Mouse (Mus musculus): ENCODE results near the gene Frmd4a. TPM values are rescaled to one million over a fixed set of nuclear protein-coding genes. Genes with fewer than 3 reads are reported as not detected.

Gene Frmd4a
- polyA plus RNA-seq, 1 experiment = 4.2 TPM

GRCm38 (mm10) chr2:4550017-4550763 is 532.7 kb downstream of the Frmd4a start:
- no peak for TF ChIP-seq CTCF (IDR thresholded peaks at IDR 0.05; ENCODE audit: extremely low read depth, insufficient read length, insufficient replicate concordance, low read depth, low read length)
- no peak for TF ChIP-seq POLR2A (IDR thresholded peaks at IDR 0.05; ENCODE audit: low read depth, low read length)
- Histone ChIP-seq H3K27ac (ENCODE audit: insufficient read depth, low read depth, low read length) (no peak overlapping the region), H3K36me3 (ENCODE audit: control insufficient read depth, insufficient read depth, low read length) (no peaks in the 10 kb centered on the region), H3K4me1 (ENCODE audit: control insufficient read depth, insufficient read depth, insufficient read length, low read length) (peaks cover 4% of the 10 kb centered on the region; the same call in 1 of the 2 replicates), H3K4me3 (ENCODE audit: low read depth, low read length) (no peak overlapping the region), H3K27me3 (ENCODE audit: control insufficient read depth, insufficient read depth, low read length) (no peaks in the 10 kb centered on the region)
- 84% methylated on average over 10 of the region's 10 CpGs for WGBS

DNA sequence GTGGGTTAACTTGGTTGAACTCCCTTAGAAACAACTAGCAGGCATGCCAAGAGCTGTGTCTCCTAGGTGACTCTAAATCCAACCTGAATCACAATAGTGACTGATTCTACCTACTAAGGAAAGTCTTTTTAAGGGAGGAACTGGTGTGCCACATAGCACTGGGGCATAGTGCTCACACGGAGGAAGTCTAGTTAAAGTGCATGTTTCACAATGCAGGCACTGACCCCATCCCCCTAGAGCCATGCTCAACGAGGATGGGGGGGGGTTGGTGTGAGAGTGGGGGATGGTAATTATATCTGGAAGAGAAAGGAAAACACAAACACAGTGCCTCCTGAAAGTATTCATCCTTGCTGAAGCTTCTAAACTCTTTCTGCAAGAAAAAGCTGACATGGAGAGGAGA is 533.9 kb downstream of the Frmd4a start:
- no peaks in the 10 kb centered on the region for H3K36me3 ChIP-seq (ENCODE audit: control insufficient read depth, insufficient read depth, low read length)
- no peak overlapping the region for H3K27ac ChIP-seq (ENCODE audit: insufficient read depth, low read depth, low read length)
- WGBS = 51% methylated on average over 2 of the region's 2 CpGs
- H3K4me1 ChIP-seq (ENCODE audit: control insufficient read depth, insufficient read depth, insufficient read length, low read length) = peaks cover 4% of the 10 kb centered on the region; the same call in 1 of the 2 replicates
- TF ChIP-seq CTCF (IDR thresholded peaks at IDR 0.05; ENCODE audit: extremely low read depth, insufficient read length, insufficient replicate concordance, low read depth, low read length) = no peak
- H3K27me3 ChIP-seq (ENCODE audit: control insufficient read depth, insufficient read depth, low read length) = no peaks in the 10 kb centered on the region
- no peak overlapping the region for H3K4me3 ChIP-seq (ENCODE audit: low read depth, low read length)

- Histone ChIP-seq H3K27me3 (ENCODE audit: control insufficient read depth, insufficient read depth, low read length) (no peaks in the 10 kb centered on the region), H3K4me3 (ENCODE audit: low read depth, low read length) (no peak overlapping the region), H3K27ac (ENCODE audit: insufficient read depth, low read depth, low read length) (no peak overlapping the region), H3K4me1 (ENCODE audit: control insufficient read depth, insufficient read depth, insufficient read length, low read length) (peaks cover under 1% of the 10 kb centered on the region; the same call in 1 of the 2 replicates), H3K36me3 (ENCODE audit: control insufficient read depth, insufficient read depth, low read length) (no peaks in the 10 kb centered on the region)
- WGBS = 92% methylated on average over 2 of the region's 2 CpGs
- TF ChIP-seq POLR2A (IDR thresholded peaks at IDR 0.05; ENCODE audit: low read depth, low read length) (no peak), CTCF (IDR thresholded peaks at IDR 0.05; ENCODE audit: extremely low read depth, insufficient read length, insufficient replicate concordance, low read depth, low read length) (no peak)
Observed at GRCm38 (mm10) chr2:4551866-4552265, 534.3 kb downstream of the Frmd4a start.

DNA sequence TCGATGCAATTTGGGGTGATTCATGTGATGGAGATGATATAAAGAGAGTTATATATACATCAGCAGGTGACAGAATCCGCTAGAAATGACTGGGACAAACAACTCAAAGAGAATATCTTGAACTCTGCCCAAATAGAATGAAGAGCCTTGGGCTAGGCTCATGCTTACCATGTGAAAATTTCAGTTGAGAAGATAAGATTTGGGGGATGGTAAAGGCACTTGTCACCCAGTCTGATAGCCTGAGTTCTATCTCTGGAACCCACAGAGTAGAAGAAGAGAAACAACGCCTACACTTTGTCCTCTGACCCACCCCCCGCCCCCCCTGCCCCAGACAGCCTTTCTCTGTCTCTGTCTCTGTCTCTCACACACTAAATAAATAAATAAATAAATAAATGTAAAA is 535.0 kb downstream of the Frmd4a start:
- Histone ChIP-seq H3K27ac (ENCODE audit: insufficient read depth, low read depth, low read length) (no peak overlapping the region), H3K4me3 (ENCODE audit: low read depth, low read length) (no peak overlapping the region), H3K4me1 (ENCODE audit: control insufficient read depth, insufficient read depth, insufficient read length, low read length) (no peaks in the 10 kb centered on the region), H3K27me3 (ENCODE audit: control insufficient read depth, insufficient read depth, low read length) (no peaks in the 10 kb centered on the region), H3K36me3 (ENCODE audit: control insufficient read depth, insufficient read depth, low read length) (no peaks in the 10 kb centered on the region)
- TF ChIP-seq CTCF (IDR thresholded peaks at IDR 0.05; ENCODE audit: extremely low read depth, insufficient read length, insufficient replicate concordance, low read depth, low read length) (no peak), POLR2A (IDR thresholded peaks at IDR 0.05; ENCODE audit: low read depth, low read length) (no peak)
- 87% methylated on average over 4 of the region's 4 CpGs for whole genome bisulfite sequencing

GRCm38 (mm10) chr2:4555221-4555631 is 537.7 kb downstream of the Frmd4a start:
- H3K27ac ChIP-seq (ENCODE audit: insufficient read depth, low read depth, low read length) = no peak overlapping the region
- no peak overlapping the region for H3K4me3 ChIP-seq (ENCODE audit: low read depth, low read length)
- no peaks in the 10 kb centered on the region for H3K36me3 ChIP-seq (ENCODE audit: control insufficient read depth, insufficient read depth, low read length)
- H3K4me1 ChIP-seq (ENCODE audit: control insufficient read depth, insufficient read depth, insufficient read length, low read length) = peaks cover 7% of the 10 kb centered on the region; the same call in 1 of the 2 replicates
- H3K27me3 ChIP-seq (ENCODE audit: control insufficient read depth, insufficient read depth, low read length) = no peaks in the 10 kb centered on the region
- TF ChIP-seq CTCF (IDR thresholded peaks at IDR 0.05; ENCODE audit: extremely low read depth, insufficient read length, insufficient replicate concordance, low read depth, low read length) = no peak
- TF ChIP-seq POLR2A (IDR thresholded peaks at IDR 0.05; ENCODE audit: low read depth, low read length) = no peak
- 62% methylated on average over 7 of the region's 7 CpGs for WGBS

DNA sequence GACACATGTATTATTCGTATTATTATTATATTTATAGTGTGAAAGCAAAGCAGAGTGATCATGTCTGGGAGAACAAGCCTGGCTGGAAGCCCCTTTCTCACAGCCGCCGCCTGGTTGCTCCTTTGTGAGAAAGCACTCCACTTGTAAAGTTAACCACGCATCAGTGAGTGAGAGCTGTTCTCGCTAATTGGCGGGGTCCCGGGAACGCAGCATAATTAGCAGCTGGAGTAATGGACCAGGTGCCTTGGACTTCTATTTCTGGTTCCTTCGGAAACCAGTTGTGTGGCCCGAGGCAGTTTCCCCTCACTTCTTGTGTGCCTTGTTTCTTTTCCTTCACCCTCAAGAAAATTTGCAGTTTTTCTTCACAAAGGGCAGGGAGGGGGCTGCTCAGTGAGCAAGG is 538.7 kb downstream of the Frmd4a start:
- 82% methylated on average over 10 of the region's 10 CpGs for WGBS
- no peak overlapping the region for H3K4me3 ChIP-seq (ENCODE audit: low read depth, low read length)
- H3K36me3 ChIP-seq (ENCODE audit: control insufficient read depth, insufficient read depth, low read length) = no peaks in the 10 kb centered on the region
- no peak overlapping the region for H3K27ac ChIP-seq (ENCODE audit: insufficient read depth, low read depth, low read length)
- peaks cover 11% of the 10 kb centered on the region; the same call in 1 of the 2 replicates for H3K4me1 ChIP-seq (ENCODE audit: control insufficient read depth, insufficient read depth, insufficient read length, low read length)
- H3K27me3 ChIP-seq (ENCODE audit: control insufficient read depth, insufficient read depth, low read length) = no peaks in the 10 kb centered on the region
- TF ChIP-seq CTCF (IDR thresholded peaks at IDR 0.05; ENCODE audit: extremely low read depth, insufficient read length, insufficient replicate concordance, low read depth, low read length) (no peak), POLR2A (IDR thresholded peaks at IDR 0.05; ENCODE audit: low read depth, low read length) (no peak)

DNA sequence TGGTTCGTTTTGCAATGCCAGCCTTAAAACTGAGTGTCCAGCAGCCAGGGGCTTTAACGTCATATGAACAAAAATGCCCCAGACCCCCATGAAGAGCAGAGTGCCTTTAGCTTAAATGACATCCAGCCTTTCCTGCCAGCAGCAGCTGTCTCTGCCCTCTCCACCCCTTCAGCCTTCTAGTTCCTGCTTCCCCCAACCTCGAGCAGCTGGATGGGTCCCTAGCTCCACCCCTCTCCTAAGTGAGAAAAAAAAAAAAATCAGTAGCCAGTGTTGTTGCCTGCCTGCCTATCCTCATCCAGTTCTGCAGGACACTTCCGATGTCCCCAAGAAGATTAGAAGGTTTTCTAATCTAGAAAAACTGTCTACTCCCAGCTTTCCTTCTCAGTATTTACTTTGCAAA is 539.5 kb downstream of the Frmd4a start:
- no peak overlapping the region for H3K27ac ChIP-seq (ENCODE audit: insufficient read depth, low read depth, low read length)
- no peaks in the 10 kb centered on the region for H3K27me3 ChIP-seq (ENCODE audit: control insufficient read depth, insufficient read depth, low read length)
- no peaks in the 10 kb centered on the region for H3K36me3 ChIP-seq (ENCODE audit: control insufficient read depth, insufficient read depth, low read length)
- no peak for TF ChIP-seq POLR2A (IDR thresholded peaks at IDR 0.05; ENCODE audit: low read depth, low read length)
- no peak for TF ChIP-seq CTCF (IDR thresholded peaks at IDR 0.05; ENCODE audit: extremely low read depth, insufficient read length, insufficient replicate concordance, low read depth, low read length)
- H3K4me1 ChIP-seq (ENCODE audit: control insufficient read depth, insufficient read depth, insufficient read length, low read length) = peaks cover 14% of the 10 kb centered on the region; the same call in 1 of the 2 replicates
- WGBS = 34% methylated on average over 4 of the region's 4 CpGs
- H3K4me3 ChIP-seq (ENCODE audit: low read depth, low read length) = no peak overlapping the region
